Mouse (Mus musculus): Measurements from ENCODE around the gene Pnpla5. TPM values are rescaled to one million over a fixed set of nuclear protein-coding genes. Genes with fewer than 3 reads are reported as not detected.
A peak's percentile ranks its signal among the peaks of the same experiment; 100 is the strongest.
"Not testable (repeated sequence)": the region's sequence is repeated elsewhere in the genome, so short reads cannot be mapped to it uniquely, and the experiment has no call there.

Gene Pnpla5
- polyA plus RNA-seq, 1 experiment, result not detected

DNA sequence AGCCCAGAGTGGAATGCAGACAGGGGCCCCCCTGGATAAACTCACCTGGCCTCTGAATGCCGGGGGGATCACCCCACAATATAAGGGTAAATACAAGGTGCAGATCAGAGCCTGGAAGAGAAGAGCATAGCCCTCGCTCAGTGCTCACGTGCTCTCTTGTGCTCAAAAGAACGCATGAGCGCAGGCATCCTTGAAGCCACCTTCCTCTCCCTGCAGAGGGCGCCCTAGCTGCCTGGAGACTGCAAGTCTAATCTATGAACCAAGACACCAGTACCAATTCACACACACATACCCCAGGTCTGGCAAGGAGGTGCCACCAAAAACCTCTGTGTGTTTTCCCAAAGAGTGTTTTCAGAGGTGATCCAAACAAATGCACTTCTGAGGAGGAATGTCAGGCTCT is 2.4 kb downstream of the Pnpla5 start:
- DNase-seq (ENCODE audit: extremely low spot score in 1 of 2, low spot score in 1 of 2), result peak in 1 of 2 experiments; percentile 42

DNA sequence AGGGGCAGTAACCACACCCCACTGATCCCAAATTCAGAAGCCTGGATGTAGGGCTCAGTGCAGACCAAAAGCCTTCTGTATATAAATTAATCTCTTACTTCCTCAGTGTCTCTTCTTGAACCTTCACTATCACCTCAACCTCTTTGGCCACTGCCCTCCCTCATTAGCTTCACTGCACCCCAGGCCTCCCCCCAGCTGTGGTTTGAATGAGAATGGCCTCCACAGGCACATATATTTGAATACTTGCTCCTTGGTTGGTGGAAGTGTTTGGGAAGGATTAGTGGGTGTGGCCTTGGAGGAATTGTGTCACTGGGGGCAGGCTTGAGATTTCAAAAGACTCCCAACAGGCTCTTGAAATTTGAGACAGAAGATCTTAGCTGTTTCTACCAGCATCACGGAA is 6.5 kb downstream of the Pnpla5 start:
- no peak for DNase-seq (ENCODE audit: extremely low spot score in 1 of 2, low spot score in 1 of 2)

DNA sequence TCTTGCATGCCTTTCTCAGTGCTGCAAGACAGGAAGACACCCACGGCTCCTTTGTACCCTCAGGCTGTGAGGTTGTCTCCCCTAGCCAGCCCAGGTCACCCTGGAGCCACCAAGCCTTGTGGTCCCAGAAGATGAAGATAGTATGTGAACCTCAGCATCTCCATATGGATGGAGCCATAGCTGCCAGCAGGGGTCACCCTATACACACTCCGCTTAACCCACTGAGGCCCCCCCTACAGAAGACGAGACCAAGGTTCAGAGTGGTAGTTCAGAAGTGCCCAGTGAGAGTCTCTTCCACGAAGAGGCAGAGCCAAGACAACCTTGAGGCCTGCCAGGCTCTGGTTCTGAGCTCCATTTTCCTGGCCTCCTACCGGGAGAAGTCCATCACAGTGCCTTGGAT is 7.2 kb downstream of the Pnpla5 start:
- DNase-seq (ENCODE audit: extremely low spot score in 1 of 2, low spot score in 1 of 2), result no peak

DNA sequence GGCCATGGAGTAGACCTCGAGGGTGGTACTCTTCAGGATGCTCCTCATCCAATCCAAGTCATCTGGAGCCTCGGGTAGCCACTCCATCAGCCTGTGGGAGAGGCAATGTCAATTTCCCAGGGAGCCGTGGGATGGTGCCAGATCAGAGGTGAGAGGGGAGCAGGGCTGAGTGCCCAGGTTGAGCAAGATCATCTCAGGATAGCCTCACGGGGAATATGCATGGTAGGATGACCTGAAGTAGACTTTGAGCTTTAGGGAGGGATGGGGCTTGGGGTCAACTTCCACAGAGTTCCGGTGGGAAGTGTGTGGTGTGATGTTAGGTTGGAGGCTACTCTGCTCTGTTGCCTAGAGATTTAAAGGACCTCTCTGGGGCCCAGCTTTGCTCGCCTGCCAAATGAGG is 9.1 kb downstream of the Pnpla5 start:
- no peak for DNase-seq (ENCODE audit: extremely low spot score in 1 of 2, low spot score in 1 of 2)

DNA sequence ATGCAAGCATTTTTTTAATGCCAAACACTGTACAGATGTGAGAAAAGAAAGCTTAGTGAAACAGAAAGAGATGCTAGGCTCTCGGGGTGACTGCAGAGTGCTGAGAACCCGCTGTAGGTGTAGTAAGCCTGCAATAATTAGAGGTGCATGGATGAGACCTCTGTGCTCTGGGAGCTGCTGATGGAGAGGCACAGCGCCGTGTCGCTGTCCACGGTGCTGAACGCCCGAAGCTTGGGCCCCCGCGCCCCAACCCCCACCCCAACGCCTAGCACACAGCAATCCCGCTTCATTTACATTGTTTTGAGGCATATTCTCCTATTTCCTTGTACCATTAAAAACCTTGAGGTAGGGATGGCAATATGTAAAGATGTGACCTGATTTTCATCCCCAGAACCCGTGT is 14.1 kb downstream of the Pnpla5 start:
- no peak for DNase-seq (ENCODE audit: extremely low spot score in 1 of 2, low spot score in 1 of 2)

DNA sequence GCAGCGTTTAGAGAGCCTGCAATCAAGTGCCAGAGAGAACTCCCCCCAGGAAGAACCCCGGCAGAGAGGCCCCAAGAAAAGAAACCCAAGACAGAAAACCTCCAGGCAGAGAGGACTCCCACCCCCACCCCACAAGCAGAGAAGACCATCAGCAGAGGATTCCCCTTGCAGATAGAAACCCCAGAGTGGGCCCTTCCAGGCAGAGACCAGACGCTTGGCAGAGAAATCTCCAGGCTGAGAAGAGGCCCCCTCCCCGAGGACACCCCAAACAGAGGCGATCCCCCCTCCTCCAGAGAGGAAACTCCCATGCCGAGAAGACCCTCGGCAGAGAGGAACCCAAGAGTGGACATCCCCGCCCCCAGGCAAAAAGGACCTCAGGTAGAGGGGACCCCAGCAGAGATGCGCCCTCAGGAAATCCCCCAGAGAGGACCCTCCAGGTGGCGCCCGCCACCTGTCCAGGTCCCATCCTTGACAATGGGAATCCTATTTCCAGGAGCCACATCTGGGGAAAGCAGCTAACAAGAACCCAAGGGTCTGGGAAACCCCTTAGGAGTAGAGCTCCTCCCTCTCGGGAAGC is 17.0 kb downstream of the Pnpla5 start:
- DNase-seq (ENCODE audit: extremely low spot score in 1 of 2, low spot score in 1 of 2), result no peak

DNA sequence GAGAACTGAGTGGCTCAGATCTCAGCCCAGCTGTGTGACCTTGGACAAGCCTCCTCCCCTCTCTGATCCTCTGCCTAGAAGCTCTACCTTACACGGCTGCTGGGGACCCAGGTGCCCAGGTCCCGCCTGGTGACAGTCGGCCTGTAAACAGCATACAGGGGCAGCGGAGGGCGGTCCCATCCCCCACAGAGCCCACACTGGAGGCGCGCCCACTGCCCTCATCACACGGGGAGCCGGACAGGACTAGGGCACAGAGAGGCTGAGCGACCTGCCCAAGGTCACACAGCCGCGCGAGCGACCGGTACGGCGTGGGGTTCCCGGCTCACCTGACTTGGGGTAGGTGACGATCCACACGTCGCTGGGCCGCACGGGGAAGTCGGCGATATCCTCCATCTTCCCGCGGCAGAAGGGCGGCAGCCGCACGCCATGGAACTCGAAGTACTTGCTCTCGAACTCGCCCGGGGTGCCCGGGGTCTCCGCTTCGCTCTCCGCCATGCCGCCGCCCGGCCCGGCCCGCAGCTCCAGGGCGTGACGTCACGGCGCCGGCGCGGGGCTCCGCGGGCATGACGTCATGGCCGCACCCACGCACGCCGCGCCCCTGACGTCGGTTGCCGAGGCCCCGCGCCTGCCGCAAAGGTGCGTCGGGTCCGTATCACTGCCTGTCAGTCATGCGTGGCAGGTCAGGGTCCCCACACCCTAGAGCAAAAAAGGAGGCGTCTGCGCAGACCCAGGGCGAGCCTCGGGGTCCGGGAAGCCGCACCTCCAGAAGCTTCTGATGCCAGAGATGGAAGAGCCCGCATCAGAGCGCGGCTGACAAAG is 17.7 kb downstream of the Pnpla5 start, which contains the start of gene Sult4a1:
Gene Sult4a1 (minus strand): TSS at position 650 of the 819 bp plus-strand sequence.
- peak in 1 of 2 experiments; percentile 64 for DNase-seq (ENCODE audit: extremely low spot score in 1 of 2, low spot score in 1 of 2)

DNA sequence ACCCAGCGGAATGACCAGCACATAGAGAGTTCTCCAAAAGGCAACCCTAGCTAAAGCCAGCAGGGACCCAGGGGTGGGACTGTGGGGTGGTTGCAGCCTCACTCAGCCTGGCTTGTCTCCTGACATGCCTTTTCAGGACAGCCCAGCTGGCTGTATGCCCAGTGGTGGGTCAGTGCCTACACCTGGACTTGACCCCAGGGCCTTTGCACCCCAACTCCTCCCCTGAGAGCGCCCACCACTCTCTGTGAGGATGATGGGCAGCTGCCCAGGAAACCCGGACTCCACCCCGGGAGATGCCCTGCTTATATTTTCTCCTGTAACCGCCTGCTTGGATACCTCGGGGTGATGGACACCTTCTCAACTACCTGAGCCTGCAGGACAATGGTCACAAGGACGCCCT is 18.3 kb downstream of the Pnpla5 start:
- no peak for DNase-seq (ENCODE audit: extremely low spot score in 1 of 2, low spot score in 1 of 2)

DNA sequence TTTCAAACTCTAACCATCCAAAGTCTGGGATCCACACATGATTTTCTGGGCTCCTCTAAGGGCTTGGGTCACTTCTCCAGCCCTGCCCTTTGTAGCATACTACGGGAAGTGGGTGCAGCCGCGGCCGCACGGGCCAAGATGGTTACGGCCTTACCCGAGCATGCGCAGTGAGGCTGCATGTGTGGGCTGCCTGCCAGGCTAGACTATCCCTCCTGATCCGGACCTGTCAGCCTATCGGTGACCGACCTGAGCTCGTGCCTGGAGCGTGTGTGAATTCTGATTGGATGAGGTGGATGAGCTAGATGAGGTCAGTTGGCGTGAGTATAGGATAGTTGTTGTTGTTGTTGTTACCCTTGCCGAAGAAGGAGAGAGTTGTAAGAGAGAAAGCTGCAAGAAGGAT is 25.4 kb downstream of the Pnpla5 start:
- DNase-seq (ENCODE audit: extremely low spot score in 1 of 2, low spot score in 1 of 2), result not testable (repeated sequence)

DNA sequence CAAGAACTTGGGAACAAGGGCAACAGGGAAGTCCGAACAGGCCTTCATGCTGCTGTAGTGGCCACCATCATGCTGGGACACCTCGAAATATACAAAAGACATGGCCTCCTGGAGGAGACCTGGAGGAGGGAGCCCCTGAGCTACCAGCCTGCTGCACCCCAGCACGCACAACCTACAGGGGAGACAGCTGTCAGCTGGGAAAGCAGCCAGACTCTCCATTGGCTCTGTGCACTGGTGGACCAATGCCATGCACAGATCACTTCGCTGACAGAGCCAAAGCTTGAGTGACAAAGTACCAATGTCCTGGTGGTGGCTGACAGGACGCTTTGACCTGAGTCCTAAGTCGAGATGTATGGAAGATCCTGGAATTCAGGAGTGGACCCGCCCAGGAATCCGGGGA is 26.9 kb downstream of the Pnpla5 start:
- no peak for DNase-seq (ENCODE audit: extremely low spot score in 1 of 2, low spot score in 1 of 2)

DNA sequence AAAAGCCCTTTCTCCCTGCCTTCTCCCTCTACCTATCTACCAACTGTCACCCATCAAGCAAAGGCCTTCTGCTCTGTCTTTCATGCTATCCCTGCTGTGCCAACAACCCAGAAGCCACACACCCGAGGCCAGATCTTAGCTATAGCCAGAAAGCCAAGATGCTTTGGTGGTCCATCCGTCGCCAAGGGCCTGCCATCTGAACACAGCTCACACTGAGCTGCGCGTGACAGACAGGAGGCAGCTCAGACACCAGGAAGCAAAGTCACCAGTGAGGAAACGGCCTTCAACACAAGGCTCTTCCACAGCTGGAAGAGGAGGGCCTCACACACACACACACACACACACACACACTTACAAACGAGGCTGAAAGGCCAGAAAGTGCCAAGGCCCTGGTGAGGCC is 28.1 kb downstream of the Pnpla5 start:
- DNase-seq (ENCODE audit: extremely low spot score in 1 of 2, low spot score in 1 of 2), result no peak

DNA sequence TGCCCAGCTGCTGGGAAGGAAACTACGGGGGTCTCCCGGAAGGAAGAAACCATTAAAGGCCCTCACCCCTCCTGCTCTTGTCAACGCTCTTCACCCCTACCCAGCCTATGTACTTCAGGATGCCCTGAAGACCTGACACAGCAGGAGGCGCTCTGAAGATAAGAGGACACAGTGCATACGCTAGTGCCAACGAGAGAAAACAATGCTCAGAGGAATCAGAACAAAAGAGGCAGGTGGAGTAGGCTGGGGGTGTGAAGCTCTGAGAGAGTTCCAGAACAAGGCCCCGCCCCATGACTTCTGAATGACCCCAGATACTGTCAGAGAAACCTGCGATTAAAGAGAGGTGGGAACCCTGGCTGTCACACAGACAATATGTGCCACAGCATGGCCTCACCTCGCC is 36.2 kb downstream of the Pnpla5 start:
- DNase-seq (ENCODE audit: extremely low spot score in 1 of 2, low spot score in 1 of 2), result no peak

DNA sequence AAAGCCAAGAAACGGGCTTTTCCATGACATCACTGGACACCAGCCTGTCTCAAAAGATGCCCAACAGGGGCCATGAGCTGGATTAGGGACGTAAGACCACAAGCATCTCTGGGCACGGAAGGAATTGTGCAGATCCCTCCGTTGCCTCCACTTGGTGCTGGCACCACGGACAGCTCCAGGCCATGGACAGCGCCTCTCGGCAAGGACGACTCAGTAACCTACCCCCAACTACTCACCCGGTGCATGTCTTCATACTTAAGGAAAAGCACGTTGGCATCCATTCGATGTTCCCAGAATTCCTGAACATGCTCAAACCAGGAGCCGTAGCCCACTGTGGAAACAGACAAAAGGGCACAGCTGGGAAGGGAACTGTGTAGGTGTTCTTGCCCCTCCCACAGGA is 36.6 kb downstream of the Pnpla5 start:
- DNase-seq (ENCODE audit: extremely low spot score in 1 of 2, low spot score in 1 of 2), result no peak

DNA sequence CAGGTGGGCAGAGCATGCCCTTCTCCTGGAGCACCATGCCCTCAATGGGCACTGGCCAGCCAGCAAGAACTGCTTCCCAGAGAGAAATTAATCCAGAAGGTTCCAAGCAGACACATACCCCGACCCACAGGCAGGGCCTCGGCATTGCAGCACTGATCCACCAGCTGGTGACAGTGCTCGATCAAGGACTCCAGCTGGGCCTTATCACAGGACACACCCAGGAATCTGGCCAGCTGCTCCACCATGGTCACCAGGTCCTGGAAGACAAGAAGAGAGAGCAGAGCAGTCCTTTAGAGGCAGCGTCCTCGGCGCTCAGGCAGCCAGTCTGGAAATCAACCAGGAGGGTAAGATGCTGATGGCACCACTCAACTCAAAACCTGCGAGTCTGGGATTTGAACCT is 42.9 kb downstream of the Pnpla5 start:
- no peak for DNase-seq (ENCODE audit: extremely low spot score in 1 of 2, low spot score in 1 of 2)

DNA sequence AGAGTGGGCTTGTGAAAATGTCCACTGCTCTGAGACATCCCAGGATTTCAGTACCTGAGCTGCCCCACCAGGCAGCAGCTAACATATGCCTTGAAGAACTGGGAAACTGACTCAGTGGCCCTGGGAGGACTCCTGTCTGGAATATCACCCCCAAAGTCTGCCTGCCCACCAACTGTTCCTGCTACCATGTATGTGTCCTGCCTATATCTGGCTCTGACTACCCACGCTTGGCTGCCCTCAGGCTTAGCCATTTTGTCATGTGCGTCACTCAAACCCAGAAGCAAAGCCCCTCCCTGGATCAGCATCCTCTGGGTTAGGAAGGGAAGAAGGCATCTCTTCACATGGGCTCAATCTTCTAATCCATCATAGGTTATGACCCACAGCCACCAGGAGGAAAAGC is 43.5 kb downstream of the Pnpla5 start:
- DNase-seq (ENCODE audit: extremely low spot score in 1 of 2, low spot score in 1 of 2), result peak; percentile 64 to 69

DNA sequence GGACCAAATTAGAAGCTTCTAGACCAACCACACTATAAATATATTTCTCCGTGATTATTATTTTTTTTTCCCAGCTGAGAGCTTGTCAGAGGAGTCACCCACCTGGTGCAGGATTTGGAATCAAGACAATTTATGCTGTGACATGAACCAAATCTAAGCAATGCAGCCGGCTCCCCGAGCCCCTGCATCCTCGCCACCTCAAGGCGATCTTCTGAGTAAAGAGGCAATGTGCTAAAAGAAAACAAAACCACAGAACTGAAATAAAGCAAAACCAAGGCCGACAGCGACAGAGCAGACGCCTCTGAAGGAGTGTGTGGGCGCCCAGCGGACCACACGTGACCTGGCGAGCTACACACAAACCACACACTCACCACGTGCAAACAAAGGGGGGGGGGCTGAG is 44.3 kb downstream of the Pnpla5 start:
- DNase-seq (ENCODE audit: extremely low spot score in 1 of 2, low spot score in 1 of 2), result peak in 1 of 2 experiments; percentile 59

DNA sequence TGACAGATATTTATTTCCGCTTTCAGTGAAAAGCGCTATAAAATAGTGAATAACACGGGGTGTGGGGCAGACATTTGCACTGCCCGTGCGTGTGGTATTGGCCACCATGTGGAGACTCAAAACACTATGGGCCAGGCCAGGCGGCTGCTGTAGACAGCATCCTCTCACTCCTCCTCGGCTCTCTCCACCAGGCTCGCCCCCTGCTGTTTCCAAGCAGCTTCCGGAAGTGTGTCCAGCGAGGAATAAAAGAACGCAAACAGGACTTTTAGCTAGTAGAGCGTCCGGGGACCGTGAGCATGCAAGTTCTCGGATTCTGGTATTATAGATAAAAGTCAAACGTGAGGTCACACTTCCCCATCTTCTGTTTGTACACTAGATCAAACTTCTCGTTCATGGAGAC is 45.8 kb downstream of the Pnpla5 start:
- no peak for DNase-seq (ENCODE audit: extremely low spot score in 1 of 2, low spot score in 1 of 2)

DNA sequence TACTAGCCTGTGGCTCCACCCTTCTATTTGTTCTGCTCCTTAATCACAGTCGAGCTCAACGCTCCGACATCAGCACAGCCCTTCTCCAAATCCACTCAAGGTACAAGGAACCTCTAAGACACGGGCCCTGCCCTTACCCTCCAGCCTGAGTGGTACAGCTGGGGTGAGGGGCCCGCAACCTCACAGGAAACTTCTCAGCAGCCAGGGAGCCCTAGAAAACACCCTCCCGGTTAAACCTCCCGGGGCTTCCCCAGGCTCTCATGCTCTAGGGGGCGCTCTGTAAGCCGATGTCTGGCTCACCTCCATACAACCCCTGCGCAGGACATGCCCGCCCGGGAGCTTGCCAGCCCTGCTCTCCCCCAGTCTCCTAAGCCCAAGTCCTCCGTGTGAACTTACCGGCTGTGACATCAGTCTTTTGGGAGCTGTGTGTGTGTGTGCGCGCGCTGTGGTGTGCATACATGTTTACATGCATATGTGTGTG is 48.2 kb downstream of the Pnpla5 start:
- DNase-seq (ENCODE audit: extremely low spot score in 1 of 2, low spot score in 1 of 2), result no peak

DNA sequence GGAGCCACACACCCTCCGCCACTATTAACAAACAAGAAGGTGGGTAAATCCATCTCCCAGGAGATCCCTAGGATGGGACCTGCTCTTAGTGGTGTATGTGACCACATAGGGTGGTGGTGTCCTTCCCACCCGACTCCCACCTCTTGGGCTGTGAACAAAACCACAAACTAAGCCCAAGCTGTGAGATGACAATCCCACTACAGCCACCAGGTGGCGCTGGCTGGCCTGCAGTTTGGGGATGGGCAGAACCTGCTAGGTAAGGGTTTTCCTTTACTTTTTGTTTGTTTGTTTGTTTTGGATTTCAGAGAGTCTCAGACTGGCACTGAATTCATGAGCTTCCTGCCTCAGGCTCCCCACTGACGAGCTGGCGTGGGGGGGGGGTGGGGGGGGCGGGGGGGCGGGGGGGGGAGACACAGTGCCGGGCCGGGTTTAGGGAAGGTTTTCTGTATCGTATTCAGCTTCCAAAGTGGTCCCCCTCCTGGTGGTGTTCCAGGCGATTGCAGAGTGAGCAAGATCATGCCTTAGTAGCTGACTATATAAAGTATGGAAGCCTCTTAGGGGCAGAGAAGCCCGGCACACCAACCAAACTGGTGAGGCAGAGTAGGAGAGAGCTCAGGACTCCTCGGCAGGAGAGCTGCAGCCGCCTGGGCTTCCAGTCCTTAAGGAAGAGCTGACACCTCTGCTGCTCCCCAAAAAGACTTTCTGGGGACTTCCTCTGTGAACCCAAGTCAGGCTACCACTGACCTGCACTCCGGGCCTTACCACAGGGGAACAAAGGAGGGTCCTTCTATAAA is 48.9 kb downstream of the Pnpla5 start:
- DNase-seq (ENCODE audit: extremely low spot score in 1 of 2, low spot score in 1 of 2), result peak in 1 of 2 experiments; percentile 85

DNA sequence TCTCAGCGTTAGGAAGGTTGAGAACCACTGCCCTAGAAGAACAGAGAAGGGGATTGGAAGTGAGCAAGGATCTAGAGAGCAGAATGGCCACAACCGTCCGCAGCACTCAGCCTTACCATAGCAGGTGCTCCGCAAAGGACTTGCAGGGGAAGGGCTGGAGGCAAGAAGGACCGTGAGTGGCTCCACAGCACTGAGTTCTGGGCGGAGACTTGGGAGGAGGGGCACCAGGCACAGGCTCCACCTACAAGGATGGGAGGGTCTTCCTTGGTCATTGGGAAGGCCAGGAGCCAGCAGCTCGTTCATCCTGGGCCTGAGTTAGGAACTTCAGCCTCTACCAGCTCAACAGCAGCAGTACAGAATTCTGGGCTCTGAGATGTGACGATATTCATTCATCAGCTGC is 49.9 kb downstream of the Pnpla5 start:
- DNase-seq (ENCODE audit: extremely low spot score in 1 of 2, low spot score in 1 of 2), result no peak

DNA sequence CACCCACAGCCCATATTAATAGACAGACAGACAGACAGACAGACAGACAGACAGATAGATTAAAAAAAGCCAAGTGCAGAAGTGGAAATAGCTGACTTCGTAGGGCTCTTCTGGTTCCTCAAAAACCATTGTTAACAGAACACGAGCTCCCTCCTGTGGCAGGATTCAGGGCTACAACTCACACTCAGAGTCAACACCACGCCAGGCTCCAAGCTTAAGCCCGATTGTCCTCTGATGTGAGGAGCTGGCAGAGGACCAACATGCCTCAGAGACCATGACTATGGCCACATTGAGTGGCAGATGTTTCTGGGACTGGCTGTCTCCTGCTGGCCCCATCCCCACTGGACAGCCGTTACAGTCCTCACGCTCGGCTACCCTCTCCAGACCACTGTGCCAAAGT is 50.7 kb downstream of the Pnpla5 start:
- peak; percentile 71 to 97 for DNase-seq (ENCODE audit: extremely low spot score in 1 of 2, low spot score in 1 of 2)
